Mouse (Mus musculus): ENCODE measurements at regions not wholly inside any gene's neighbourhood (a gene's known extent, or its start where the extent isn't known, plus 50 kb on each side); places are given as distances from the start of the nearest gene placed in this dataset.

GRCm38 (mm10) chr16:30678708-30679492 lies 79.4 kb downstream of the Fam43a start:
- TF ChIP-seq CTCF (IDR thresholded peaks at IDR 0.05; ENCODE audit: control insufficient read depth, insufficient read depth, insufficient read length) = no peak
- no peak for TF ChIP-seq MYOG (IDR thresholded peaks at IDR 0.05; ENCODE audit: control insufficient read depth, extremely low read depth, insufficient read length)
- TF ChIP-seq MAX (IDR thresholded peaks at IDR 0.05) = no peak
- TF ChIP-seq MYOD1 (IDR thresholded peaks at IDR 0.05; ENCODE audit: control insufficient read depth, insufficient read length, low read depth) = no peak

Measured in C2C12 (cell line).